Mouse (Mus musculus): ENCODE results near the gene Thrb. TPM values are rescaled to one million over a fixed set of nuclear protein-coding genes. Genes with fewer than 3 reads are reported as not detected.

Gene Thrb
- total and polyA plus RNA-seq, 3 experiments = not detected

GRCm38 (mm10) chr14:17784207-17784806, 124.2 kb downstream of the Thrb start:
- H3K9ac ChIP-seq (ENCODE audit: control insufficient read depth, low read depth, low read length, poor library complexity, severe bottlenecking) = no peak overlapping the region
- no peaks in the 10 kb centered on the region for H3K4me1 ChIP-seq (ENCODE audit: control insufficient read depth in 1 of 2, insufficient read depth in 2 of 2, low read length in 2 of 2)
- DNase-seq (ENCODE audit: low read depth, low spot score) = no peak
- no peaks in the 10 kb centered on the region for H3K79me2 ChIP-seq (ENCODE audit: control insufficient read depth, insufficient read depth, low read length, poor library complexity)
- no peak for TF ChIP-seq MEF2A (IDR thresholded peaks at IDR 0.05; ENCODE audit: extremely low read depth, insufficient replicate concordance, low read depth, low read length, poor library complexity, severe bottlenecking)
- no peak for TF ChIP-seq ETS1 (IDR thresholded peaks at IDR 0.05; ENCODE audit: low read depth, low read length)
- no peak for TF ChIP-seq CHD1 (IDR thresholded peaks at IDR 0.05; ENCODE audit: low read depth, low read length)
- TF ChIP-seq MAZ (IDR thresholded peaks at IDR 0.05; ENCODE audit: low read depth, low read length) = no peak
- no peak for TF ChIP-seq MAFK (IDR thresholded peaks at IDR 0.05; ENCODE audit: borderline replicate concordance, low read depth, low read length)
- TF ChIP-seq ZKSCAN1 (IDR thresholded peaks at IDR 0.05; ENCODE audit: low read depth, low read length) = no peak
- TF ChIP-seq ZMIZ1 (IDR thresholded peaks at IDR 0.05; ENCODE audit: low read depth, low read length) = no peak
- TF ChIP-seq CHD2 (IDR thresholded peaks at IDR 0.05; ENCODE audit: low read length) = no peak
- TF ChIP-seq MAX (IDR thresholded peaks at IDR 0.05; ENCODE audit: low read length) = no peak
- TF ChIP-seq RAD21 (IDR thresholded peaks at IDR 0.05; ENCODE audit: low read depth, low read length) = no peak
- TF ChIP-seq ELF1 (IDR thresholded peaks at IDR 0.05; ENCODE audit: low read depth, low read length) = no peak
- no peak for TF ChIP-seq POLR2AphosphoS5 (IDR thresholded peaks at IDR 0.05; ENCODE audit: borderline replicate concordance, low read depth, low read length)
- no peak for TF ChIP-seq ZNF384 (IDR thresholded peaks at IDR 0.05; ENCODE audit: low read depth, low read length)
- TF ChIP-seq TBP (IDR thresholded peaks at IDR 0.05; ENCODE audit: low read depth, low read length) = no peak
- TF ChIP-seq EP300 (IDR thresholded peaks at IDR 0.05; ENCODE audit: low read depth in 1 of 2, low read length in 2 of 2) = no peak
- no peak for TF ChIP-seq TCF12 (IDR thresholded peaks at IDR 0.05; ENCODE audit: low read depth, low read length)
- no peak for TF ChIP-seq GABPA (IDR thresholded peaks at IDR 0.05; ENCODE audit: low read depth, low read length)
- no peak for TF ChIP-seq JUND (IDR thresholded peaks at IDR 0.05; ENCODE audit: low read depth, low read length)
- TF ChIP-seq GATA1 (IDR thresholded peaks at IDR 0.05; ENCODE audit: low read depth, low read length) = no peak
- H3K27ac ChIP-seq (ENCODE audit: control insufficient read depth, low read depth, low read length) = no peak overlapping the region
- H3K9me3 ChIP-seq (replicated peaks; ENCODE audit: insufficient read depth, low read length) = no peaks in the 10 kb centered on the region
- H3K4me3 ChIP-seq (ENCODE audit: control insufficient read depth in 1 of 2, insufficient read depth in 1 of 2, low read depth in 2 of 2, low read length in 2 of 2) = no peak overlapping the region
- H3K36me3 ChIP-seq (ENCODE audit: control insufficient read depth in 1 of 2, insufficient read depth in 2 of 2, low read length in 2 of 2) = no peaks in the 10 kb centered on the region
- no peaks in the 10 kb centered on the region for H3K27me3 ChIP-seq (ENCODE audit: control insufficient read depth in 1 of 2, insufficient read depth in 2 of 2, low read length in 2 of 2)

- no peaks in the 10 kb centered on the region for H3K79me2 ChIP-seq (ENCODE audit: control insufficient read depth, insufficient read depth, low read length, poor library complexity)
- H3K9ac ChIP-seq (ENCODE audit: control insufficient read depth, low read depth, low read length, poor library complexity, severe bottlenecking) = no peak overlapping the region
- no peak for DNase-seq (ENCODE audit: low read depth, low spot score)
- no peaks in the 10 kb centered on the region for H3K36me3 ChIP-seq (ENCODE audit: control insufficient read depth in 1 of 2, insufficient read depth in 2 of 2, low read length in 2 of 2)
- no peaks in the 10 kb centered on the region for H3K4me1 ChIP-seq (ENCODE audit: control insufficient read depth in 1 of 2, insufficient read depth in 2 of 2, low read length in 2 of 2)
- no peak overlapping the region for H3K4me3 ChIP-seq (ENCODE audit: control insufficient read depth in 1 of 2, insufficient read depth in 1 of 2, low read depth in 2 of 2, low read length in 2 of 2)
- TF ChIP-seq UBTF (IDR thresholded peaks at IDR 0.05; ENCODE audit: borderline replicate concordance, insufficient read depth, low read depth, low read length) = no peak
- TF ChIP-seq TCF12 (IDR thresholded peaks at IDR 0.05; ENCODE audit: low read depth, low read length) = no peak
- TF ChIP-seq USF1 (IDR thresholded peaks at IDR 0.05; ENCODE audit: low read depth, low read length) = no peak
- no peak for TF ChIP-seq NELFE (IDR thresholded peaks at IDR 0.05; ENCODE audit: low read depth, low read length)
- TF ChIP-seq NRF1 (IDR thresholded peaks at IDR 0.05; ENCODE audit: insufficient read depth, low read depth, low read length, poor library complexity, severe bottlenecking) = no peak
- no peak for TF ChIP-seq TAL1 (IDR thresholded peaks at IDR 0.05; ENCODE audit: low read length)
- TF ChIP-seq MYB (IDR thresholded peaks at IDR 0.05; ENCODE audit: low read depth, low read length) = no peak
- TF ChIP-seq SIN3A (IDR thresholded peaks at IDR 0.05; ENCODE audit: low read length) = no peak
- TF ChIP-seq EP300 (IDR thresholded peaks at IDR 0.05; ENCODE audit: low read depth in 1 of 2, low read length in 2 of 2) = no peak
- no peak for TF ChIP-seq KAT2A (conservative IDR thresholded peaks at IDR 0.05; ENCODE audit: low read depth, low read length)
- no peak for TF ChIP-seq MAX (IDR thresholded peaks at IDR 0.05; ENCODE audit: low read length)
- TF ChIP-seq ZC3H11A (IDR thresholded peaks at IDR 0.05; ENCODE audit: low read depth, low read length) = no peak
- TF ChIP-seq RAD21 (IDR thresholded peaks at IDR 0.05; ENCODE audit: low read depth, low read length) = no peak
- no peak overlapping the region for H3K27ac ChIP-seq (ENCODE audit: control insufficient read depth, low read depth, low read length)
- H3K27me3 ChIP-seq (ENCODE audit: control insufficient read depth in 1 of 2, insufficient read depth in 2 of 2, low read length in 2 of 2) = no peaks in the 10 kb centered on the region
- H3K9me3 ChIP-seq (replicated peaks; ENCODE audit: insufficient read depth, low read length) = no peaks in the 10 kb centered on the region
Measured at GRCm38 (mm10) chr14:17785370-17785769, 125.3 kb downstream of the Thrb start.
